Mouse (Mus musculus): Measurements from ENCODE around the gene Ryr2.
A peak's percentile ranks its signal among the peaks of the same experiment; 100 is the strongest.
"Not testable (repeated sequence)": the region's sequence is repeated elsewhere in the genome, so short reads cannot be mapped to it uniquely, and the experiment has no call there.

The Ryr2 gene

GRCm38 (mm10) chr13:12106662-12107632 lies at the start of gene Ryr2:
TSS of gene Ryr2 (minus strand) at chr13:12106945.
- DNase-seq: peak; percentile 82

GRCm38 (mm10) chr13:12153922-12154321 lies 47.2 kb upstream of the Ryr2 start:
- DNase-seq: no peak

- DNase-seq: no peak
Measured at GRCm38 (mm10) chr13:12146918-12147507, 40.3 kb upstream of the Ryr2 start.

- no peak for DNase-seq
Measured at GRCm38 (mm10) chr13:12146402-12146801, 39.7 kb upstream of the Ryr2 start.

GRCm38 (mm10) chr13:12143347-12143746 lies 36.6 kb upstream of the Ryr2 start:
- no peak for DNase-seq

GRCm38 (mm10) chr13:12136461-12136860 lies 29.7 kb upstream of the Ryr2 start:
- not testable (repeated sequence) for DNase-seq

- DNase-seq: no peak
Measured at GRCm38 (mm10) chr13:12133549-12133948, 26.8 kb upstream of the Ryr2 start.

GRCm38 (mm10) chr13:12132160-12132710 lies 25.5 kb upstream of the Ryr2 start:
- DNase-seq: no peak

GRCm38 (mm10) chr13:12129121-12129520 lies 22.4 kb upstream of the Ryr2 start:
- DNase-seq: no peak

- no peak for DNase-seq
Measured at GRCm38 (mm10) chr13:12126099-12126498, 19.4 kb upstream of the Ryr2 start.

GRCm38 (mm10) chr13:12124940-12125540 lies 18.3 kb upstream of the Ryr2 start:
- DNase-seq: peak; percentile 31

GRCm38 (mm10) chr13:12115551-12115950 lies 8.8 kb upstream of the Ryr2 start:
- DNase-seq: no peak

- no peak for DNase-seq
Measured at GRCm38 (mm10) chr13:12114816-12115215, 8.1 kb upstream of the Ryr2 start.

GRCm38 (mm10) chr13:12108955-12109354 lies 2.2 kb upstream of the Ryr2 start:
- DNase-seq: no peak

- DNase-seq: peak; percentile 32
Measured at GRCm38 (mm10) chr13:12105830-12106628, 716 bp downstream of the Ryr2 start.

- DNase-seq: no peak
Measured at GRCm38 (mm10) chr13:12105231-12105829, 1.4 kb downstream of the Ryr2 start.

GRCm38 (mm10) chr13:12104318-12104717 lies 2.4 kb downstream of the Ryr2 start:
- DNase-seq: no peak

- no peak for DNase-seq
Measured at GRCm38 (mm10) chr13:12103017-12103416, 3.7 kb downstream of the Ryr2 start.

GRCm38 (mm10) chr13:12099446-12099845 lies 7.3 kb downstream of the Ryr2 start:
- no peak for DNase-seq

- no peak for DNase-seq
Measured at GRCm38 (mm10) chr13:12098981-12099380, 7.8 kb downstream of the Ryr2 start.

GRCm38 (mm10) chr13:12096382-12096932 lies 10.3 kb downstream of the Ryr2 start:
- no peak for DNase-seq

- no peak for DNase-seq
Measured at GRCm38 (mm10) chr13:12094569-12094968, 12.2 kb downstream of the Ryr2 start.
